Mouse (Mus musculus): Measurements from ENCODE around the gene Psmb7. TPM values are rescaled to one million over a fixed set of nuclear protein-coding genes. Genes with fewer than 3 reads are reported as not detected.

Psmb7 gene
- polyA plus RNA-seq, 2 experiments, result 253 to 265 TPM

DNA sequence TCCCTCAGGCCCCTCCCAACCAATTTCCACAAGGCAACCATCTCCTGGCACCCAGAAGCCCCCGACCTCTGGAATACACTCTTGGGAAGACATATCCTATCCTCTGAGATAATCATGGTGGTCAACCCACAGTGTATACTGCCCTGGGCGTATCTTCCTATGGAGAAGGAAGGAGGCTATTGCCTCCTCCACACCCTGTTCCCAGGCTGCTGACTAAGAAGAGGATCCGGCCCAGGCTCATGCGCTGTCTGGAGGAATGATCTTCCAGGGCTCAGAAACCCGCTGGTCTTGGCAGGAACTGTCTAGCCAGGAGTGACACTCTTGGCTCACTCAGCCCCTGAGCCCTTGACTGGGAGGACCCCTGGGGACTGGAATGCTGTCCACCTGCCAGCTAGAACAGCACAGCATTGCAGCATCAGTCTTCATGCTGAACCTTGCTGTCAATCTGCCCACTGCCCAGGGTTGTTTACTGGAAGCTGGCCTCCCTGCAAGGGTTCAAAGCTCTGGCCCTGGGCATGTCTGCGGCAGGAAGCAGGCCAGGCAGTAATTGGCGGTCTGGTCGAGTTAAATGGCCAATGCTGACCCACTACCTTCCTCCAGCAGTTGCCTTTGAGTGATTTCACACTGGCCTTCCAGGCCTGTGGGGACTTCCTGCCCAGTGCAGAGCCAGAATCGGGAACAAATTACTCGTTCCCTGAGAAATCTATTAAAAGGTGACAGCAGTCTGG lies 8.8 kb upstream of the Psmb7 start:
- no peak for TF ChIP-seq POLR2A (IDR thresholded peaks at IDR 0.05; ENCODE audit: borderline replicate concordance, extremely low read depth, insufficient read depth, insufficient read length)
- no peaks in the 10 kb centered on the region for H3K36me3 ChIP-seq (ENCODE audit: control insufficient read depth, insufficient read depth, low read length)
- no peaks in the 10 kb centered on the region for H3K27me3 ChIP-seq (ENCODE audit: control insufficient read depth, insufficient read depth, low read length)
- DNase-seq (ENCODE audit: low spot score) (no peak), ATAC-seq (ENCODE audit: low FRiP score, low read depth) (no peak)
- no peak overlapping the region for H3K27ac ChIP-seq (replicated peaks; ENCODE audit: low read depth, low read length)
- no peak overlapping the region for H3K4me3 ChIP-seq (replicated peaks; ENCODE audit: low read length)
- no peak overlapping the region for H3K4me2 ChIP-seq (replicated peaks; ENCODE audit: low read depth, low read length, severe bottlenecking)
- H3K4me1 ChIP-seq (ENCODE audit: control insufficient read depth, insufficient read depth, low read length), result peaks cover 4% of the 10 kb centered on the region; the same call in 1 of the 2 replicates
- WGBS, result 41% methylated on average over 10 of the region's 10 CpGs
- no peaks in the 10 kb centered on the region for H3K9me3 ChIP-seq (ENCODE audit: control insufficient read depth, low read length)
- no peak overlapping the region for H3K9ac ChIP-seq (ENCODE audit: low read depth, low read length, severe bottlenecking)

DNA sequence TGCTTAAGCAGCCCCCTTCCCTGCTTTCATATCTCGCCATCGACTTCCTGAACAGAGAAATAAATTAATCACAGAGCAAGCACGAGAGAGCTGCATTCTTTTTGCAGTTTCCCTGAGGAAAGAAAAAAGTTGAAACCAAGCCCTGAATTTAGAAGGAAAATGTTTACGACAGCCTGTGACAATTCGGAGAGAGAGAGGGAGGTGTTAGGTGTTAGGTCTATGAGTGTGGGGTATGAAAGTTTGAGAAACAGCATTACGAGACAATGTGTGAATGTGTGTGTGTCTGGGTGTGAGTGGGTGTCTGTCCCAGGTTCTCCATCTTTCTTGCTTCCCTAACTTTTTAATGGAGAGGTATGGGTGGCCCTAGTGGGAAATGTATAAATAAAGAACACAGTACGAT lies 8.2 kb upstream of the Psmb7 start:
- Histone ChIP-seq H3K36me3 (ENCODE audit: control insufficient read depth, insufficient read depth, low read length) (no peaks in the 10 kb centered on the region), H3K4me3 (replicated peaks; ENCODE audit: low read length) (no peak overlapping the region), H3K4me2 (replicated peaks; ENCODE audit: low read depth, low read length, severe bottlenecking) (no peak overlapping the region), H3K27ac (replicated peaks; ENCODE audit: low read depth, low read length) (no peak overlapping the region), H3K9ac (ENCODE audit: low read depth, low read length, severe bottlenecking) (no peak overlapping the region), H3K9me3 (ENCODE audit: control insufficient read depth, low read length) (no peaks in the 10 kb centered on the region), H3K4me1 (ENCODE audit: control insufficient read depth, insufficient read depth, low read length) (peaks cover 8% of the 10 kb centered on the region; the same call in 1 of the 2 replicates), H3K27me3 (ENCODE audit: control insufficient read depth, insufficient read depth, low read length) (no peaks in the 10 kb centered on the region)
- DNase-seq (ENCODE audit: low spot score) (no peak), ATAC-seq (ENCODE audit: low FRiP score, low read depth) (no peak)
- TF ChIP-seq POLR2A (IDR thresholded peaks at IDR 0.05; ENCODE audit: borderline replicate concordance, extremely low read depth, insufficient read depth, insufficient read length), result no peak
- 42% methylated on average over 7 of the region's 7 CpGs for WGBS

DNA sequence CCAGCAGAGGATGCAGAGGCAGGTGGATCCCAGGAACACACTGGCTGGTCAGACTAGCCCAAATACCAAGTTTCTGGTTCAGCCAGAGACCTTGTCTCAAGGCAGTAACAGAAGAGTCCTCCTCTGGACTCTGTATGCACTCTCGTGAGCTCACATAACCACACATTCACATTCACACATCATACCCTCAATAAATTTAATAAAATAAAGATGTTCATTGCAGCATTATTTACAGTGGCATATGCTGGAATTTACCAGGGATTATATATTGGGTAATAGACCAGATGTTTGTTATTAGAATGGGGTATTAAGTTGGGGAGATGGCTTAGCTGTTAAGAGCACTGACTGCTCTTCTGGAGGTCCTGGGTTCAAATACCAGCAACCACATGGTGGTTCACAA lies 6.5 kb upstream of the Psmb7 start:
- DNase-seq (ENCODE audit: low spot score), result peak; percentile 6
- Histone ChIP-seq H3K9me3 (ENCODE audit: control insufficient read depth, low read length) (no peaks in the 10 kb centered on the region), H3K27ac (replicated peaks; ENCODE audit: low read depth, low read length) (no peak overlapping the region), H3K36me3 (ENCODE audit: control insufficient read depth, insufficient read depth, low read length) (no peaks in the 10 kb centered on the region), H3K4me3 (replicated peaks; ENCODE audit: low read length) (no peak overlapping the region), H3K4me2 (replicated peaks; ENCODE audit: low read depth, low read length, severe bottlenecking) (no peak overlapping the region), H3K27me3 (ENCODE audit: control insufficient read depth, insufficient read depth, low read length) (no peaks in the 10 kb centered on the region), H3K9ac (ENCODE audit: low read depth, low read length, severe bottlenecking) (no peak overlapping the region), H3K4me1 (ENCODE audit: control insufficient read depth, insufficient read depth, low read length) (peaks cover 9% of the 10 kb centered on the region; the same call in 1 of the 2 replicates)
- WGBS, result 28% methylated on average over 1 of the region's 1 CpGs
- ATAC-seq (ENCODE audit: low FRiP score, low read depth), result no peak
- TF ChIP-seq POLR2A (IDR thresholded peaks at IDR 0.05; ENCODE audit: borderline replicate concordance, extremely low read depth, insufficient read depth, insufficient read length), result no peak

DNA sequence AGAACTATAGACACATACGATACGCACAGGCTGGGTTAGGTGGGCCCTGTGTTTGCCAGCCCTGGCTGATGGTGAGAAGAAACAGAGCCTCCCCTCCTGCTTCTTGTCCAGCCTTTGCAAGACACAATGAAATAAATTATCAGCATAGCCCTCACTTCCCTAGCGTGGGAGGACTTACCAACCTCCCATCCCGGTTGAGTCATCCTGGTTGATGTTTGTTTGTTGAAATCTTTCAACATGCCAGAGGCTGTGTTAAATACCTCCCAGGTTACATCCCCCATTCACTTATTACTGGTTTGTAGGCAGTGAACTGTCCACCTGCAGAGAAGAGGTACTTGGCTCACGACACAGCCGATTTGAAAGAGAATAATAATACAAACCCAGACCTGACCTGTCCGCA lies 3.8 kb upstream of the Psmb7 start:
- Histone ChIP-seq H3K27ac (replicated peaks; ENCODE audit: low read depth, low read length) (no peak overlapping the region), H3K36me3 (ENCODE audit: control insufficient read depth, insufficient read depth, low read length) (no peaks in the 10 kb centered on the region), H3K9ac (ENCODE audit: low read depth, low read length, severe bottlenecking) (no peak overlapping the region), H3K4me3 (replicated peaks; ENCODE audit: low read length) (no peak overlapping the region), H3K4me1 (ENCODE audit: control insufficient read depth, insufficient read depth, low read length) (peaks cover 15% of the 10 kb centered on the region; the same call in 1 of the 2 replicates), H3K9me3 (ENCODE audit: control insufficient read depth, low read length) (no peaks in the 10 kb centered on the region), H3K27me3 (ENCODE audit: control insufficient read depth, insufficient read depth, low read length) (no peaks in the 10 kb centered on the region), H3K4me2 (replicated peaks; ENCODE audit: low read depth, low read length, severe bottlenecking) (no peak overlapping the region)
- 79% methylated on average over 7 of the region's 7 CpGs for WGBS
- TF ChIP-seq POLR2A (IDR thresholded peaks at IDR 0.05; ENCODE audit: borderline replicate concordance, extremely low read depth, insufficient read depth, insufficient read length), result no peak
- DNase-seq (ENCODE audit: low spot score) (no peak), ATAC-seq (ENCODE audit: low FRiP score, low read depth) (no peak)

- Histone ChIP-seq H3K27me3 (ENCODE audit: control insufficient read depth, insufficient read depth, low read length) (no peaks in the 10 kb centered on the region), H3K27ac (replicated peaks; ENCODE audit: low read depth, low read length) (no peak overlapping the region), H3K9ac (ENCODE audit: low read depth, low read length, severe bottlenecking) (no peak overlapping the region), H3K4me3 (replicated peaks; ENCODE audit: low read length) (no peak overlapping the region), H3K36me3 (ENCODE audit: control insufficient read depth, insufficient read depth, low read length) (no peaks in the 10 kb centered on the region), H3K4me2 (replicated peaks; ENCODE audit: low read depth, low read length, severe bottlenecking) (no peak overlapping the region), H3K9me3 (ENCODE audit: control insufficient read depth, low read length) (no peaks in the 10 kb centered on the region), H3K4me1 (ENCODE audit: control insufficient read depth, insufficient read depth, low read length) (peaks cover 15% of the 10 kb centered on the region; the same call in 1 of the 2 replicates)
- TF ChIP-seq POLR2A (IDR thresholded peaks at IDR 0.05; ENCODE audit: borderline replicate concordance, extremely low read depth, insufficient read depth, insufficient read length), result no peak
- WGBS, result 59% methylated on average over 8 of the region's 8 CpGs
- ATAC-seq (ENCODE audit: low FRiP score, low read depth) (no peak), DNase-seq (ENCODE audit: low spot score) (no peak)
Measured at GRCm38 (mm10) chr2:38647201-38647606, 3.3 kb upstream of the Psmb7 start.

Measured in limb, embryonic 14.5 days (tissue).